Mouse (Mus musculus): Measurements from ENCODE around the gene Slc25a1.

- no peak for TF ChIP-seq CTCF (IDR thresholded peaks at IDR 0.05; ENCODE audit: extremely low read depth, insufficient read depth, insufficient read length, insufficient replicate concordance)
- no peak for TF ChIP-seq POLR2A (IDR thresholded peaks at IDR 0.05; ENCODE audit: low read depth, low read length)
Observed at GRCm38 (mm10) chr16:17882196-17882595, 45.8 kb downstream of the Slc25a1 start.
